Mouse (Mus musculus) embryonic facial prominence, embryonic 10.5 days (tissue): ENCODE data around the gene Sh3bp4. TPM values are rescaled to one million over a fixed set of nuclear protein-coding genes. Genes with fewer than 3 reads are reported as not detected.
A peak's percentile ranks its signal among the peaks of the same experiment; 100 is the strongest.

ENCODE experiments used
- DNase-seq: peaks from one replicate; pipeline ENCODE4 v3.0.0-alpha.2; 2017; ENCODE audit warnings: low spot score
- H3K27ac ChIP-seq: fragments of 300-500 bp; sonication (generic); replicated peaks from 2 replicates; pipeline ENCODE4 v1.5.1; 2016; ENCODE audit warnings: mild to moderate bottlenecking
- H3K27me3 ChIP-seq: fragments of 300-500 bp; sonication (generic); replicated peaks from 2 replicates; pipeline ENCODE4 v1.6.1; 2016; ENCODE audit warnings: low read depth, mild to moderate bottlenecking; ENCODE audit not compliant: poor library complexity, severe bottlenecking
- H3K36me3 ChIP-seq: fragments of 300-500 bp; sonication (generic); replicated peaks from 2 replicates; pipeline ENCODE4 v1.6.1; 2016; ENCODE audit warnings: mild to moderate bottlenecking, moderate library complexity
- H3K4me1 ChIP-seq: fragments of 300-500 bp; sonication (generic); 2 replicates; pipeline ENCODE4 v1.6.1; 2016
- H3K4me3 ChIP-seq: fragments of 300-500 bp; sonication (generic); 2 replicates; pipeline ENCODE4 v1.5.1; 2016; ENCODE audit warnings: mild to moderate bottlenecking, moderate library complexity
- H3K9me3 ChIP-seq: fragments of 300-500 bp; sonication (generic); 2 replicates; pipeline ENCODE4 v1.6.1; 2016; ENCODE audit warnings: mild to moderate bottlenecking
- WGBS: fragments of 180-500 bp; shearing (Covaris S2); methylation state at CpG from one replicate; pipeline ENCODE4 v1.1.7; 2016; 5-methylcytosine and 5-hydroxymethylcytosine counted together
- polyA plus RNA-seq: library from polyadenylated mRNA; unstranded; fragments of >200 nt; fragmentation: Nextera tagmentation; extraction: Ambion mirVana; gene quantifications from 2 replicates; pipeline ENCODE4 v1.2.1, GENCODE M21; 2016

The Sh3bp4 gene
- polyA plus RNA-seq, 1 experiment from 2014 or later, result 26.5 TPM

DNA sequence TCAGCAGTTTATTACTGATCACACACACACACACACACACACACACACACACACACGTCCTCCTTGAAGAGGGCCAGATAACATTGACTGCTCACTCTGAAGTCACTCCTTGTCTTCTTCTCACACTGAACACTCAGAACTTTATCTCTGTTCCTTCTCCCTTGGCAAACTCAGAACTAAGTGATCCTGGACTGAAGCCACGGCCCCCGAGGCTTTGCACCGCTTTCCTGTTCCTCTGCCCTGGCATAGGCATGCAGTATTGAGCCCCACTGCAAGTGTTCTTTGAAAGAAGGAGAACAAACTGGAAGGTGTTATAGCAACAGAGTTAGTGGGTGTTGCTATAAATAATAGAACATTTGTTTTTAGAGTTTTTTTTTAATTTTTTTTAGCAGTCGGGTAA, 68.1 kb downstream of the Sh3bp4 start:
- Histone ChIP-seq H3K27me3 (no peaks in the 10 kb centered on the region), H3K36me3 (peaks cover 68% of the 10 kb centered on the region), H3K4me1 (peaks cover 20% of the 10 kb centered on the region), H3K27ac (no peak overlapping the region), H3K9me3 (0 out of 2 replicates have a peak, but pooled peaks cover 2% of the 10 kb centered on the region), H3K4me3 (no peak overlapping the region)
- WGBS, result 86% methylated on average over 5 of the region's 5 CpGs
- no peak for DNase-seq

- no peaks in the 10 kb centered on the region for H3K27me3 ChIP-seq
- peaks cover 83% of the 10 kb centered on the region for H3K36me3 ChIP-seq
- H3K27ac ChIP-seq, result no peak overlapping the region
- WGBS, result 86% methylated on average over 9 of the region's 9 CpGs
- H3K4me3 ChIP-seq, result no peak overlapping the region
- DNase-seq, result no peak
- H3K4me1 ChIP-seq, result peaks cover 16% of the 10 kb centered on the region
- H3K9me3 ChIP-seq, result 0 out of 2 replicates have a peak, but pooled peaks cover 2% of the 10 kb centered on the region
These were observed 69.9 kb downstream of the Sh3bp4 start for GRCm38 (mm10) chr1:89140113-89140512.

DNA sequence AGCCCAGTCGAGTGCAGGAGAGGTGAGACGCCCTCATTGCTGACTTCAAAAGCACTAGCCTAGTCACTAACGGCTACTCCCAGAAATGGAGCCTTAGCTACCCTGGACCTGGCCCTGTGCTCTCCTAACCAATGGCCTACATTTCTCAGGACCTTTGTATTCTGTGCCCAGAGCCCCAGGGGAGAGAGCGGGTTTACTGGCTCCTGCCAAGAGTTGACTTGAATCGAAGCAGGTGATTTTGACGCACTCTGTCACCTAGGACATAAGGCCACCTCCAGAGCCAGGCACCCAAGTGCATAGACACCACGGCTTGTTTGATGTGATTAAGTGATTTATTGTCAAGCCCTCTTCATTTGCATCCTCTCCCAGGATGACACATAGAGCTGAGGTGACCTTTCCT, 80.9 kb downstream of the Sh3bp4 start:
- no peaks in the 10 kb centered on the region for H3K9me3 ChIP-seq
- H3K27ac ChIP-seq, result no peak overlapping the region
- H3K4me3 ChIP-seq, result no peak overlapping the region
- H3K4me1 ChIP-seq, result no peaks in the 10 kb centered on the region
- 86% methylated on average over 7 of the region's 7 CpGs for WGBS
- H3K27me3 ChIP-seq, result no peaks in the 10 kb centered on the region
- peaks cover 97% of the 10 kb centered on the region for H3K36me3 ChIP-seq
- DNase-seq, result no peak

- H3K4me3 ChIP-seq, result no peak overlapping the region
- 87% methylated on average over 7 of the region's 7 CpGs for WGBS
- H3K36me3 ChIP-seq, result peaks cover 97% of the 10 kb centered on the region
- H3K4me1 ChIP-seq, result no peaks in the 10 kb centered on the region
- H3K27ac ChIP-seq, result no peak overlapping the region
- H3K9me3 ChIP-seq, result no peaks in the 10 kb centered on the region
- no peaks in the 10 kb centered on the region for H3K27me3 ChIP-seq
- DNase-seq, result no peak
These were observed 82.4 kb downstream of the Sh3bp4 start for GRCm38 (mm10) chr1:89152576-89152975.

DNA sequence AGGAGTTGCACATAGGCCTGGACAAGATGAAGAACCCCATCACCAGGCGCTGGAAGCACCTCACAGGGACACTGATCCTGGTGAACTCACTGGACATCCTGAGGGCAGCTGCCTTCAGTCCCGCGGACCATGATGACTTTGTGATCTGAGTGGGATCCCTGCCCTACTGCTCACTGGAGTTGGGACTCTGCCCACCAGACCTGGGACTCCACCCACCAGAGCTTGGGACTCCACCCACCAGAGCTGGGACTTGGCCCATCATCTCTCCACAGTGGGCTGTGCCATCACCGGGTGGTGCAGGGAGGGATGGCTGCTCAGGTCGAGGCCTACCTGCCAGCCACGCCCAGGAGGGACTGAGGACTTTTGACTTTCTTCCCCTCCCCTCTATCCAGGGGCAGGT, 83.0 kb downstream of the Sh3bp4 start:
- no peak overlapping the region for H3K4me3 ChIP-seq
- H3K27me3 ChIP-seq, result no peaks in the 10 kb centered on the region
- H3K27ac ChIP-seq, result no peak overlapping the region
- DNase-seq, result no peak
- 89% methylated on average over 6 of the region's 6 CpGs for WGBS
- no peaks in the 10 kb centered on the region for H3K9me3 ChIP-seq
- peaks cover 92% of the 10 kb centered on the region for H3K36me3 ChIP-seq
- no peaks in the 10 kb centered on the region for H3K4me1 ChIP-seq

GRCm38 (mm10) chr1:89163483-89163882, 93.3 kb downstream of the Sh3bp4 start:
- Histone ChIP-seq H3K4me1 (peaks cover 40% of the 10 kb centered on the region), H3K27ac (no peak overlapping the region), H3K9me3 (0 out of 2 replicates have a peak, but pooled peaks cover 3% of the 10 kb centered on the region), H3K4me3 (no peak overlapping the region), H3K27me3 (no peaks in the 10 kb centered on the region), H3K36me3 (no peaks in the 10 kb centered on the region)
- WGBS, result 94% methylated on average over 6 of the region's 6 CpGs
- DNase-seq, result no peak

GRCm38 (mm10) chr1:89164281-89164680, 94.1 kb downstream of the Sh3bp4 start:
- DNase-seq, result no peak
- Histone ChIP-seq H3K36me3 (no peaks in the 10 kb centered on the region), H3K9me3 (0 out of 2 replicates have a peak, but pooled peaks cover 3% of the 10 kb centered on the region), H3K27ac (no peak overlapping the region), H3K4me1 (peaks cover 40% of the 10 kb centered on the region), H3K4me3 (no peak overlapping the region), H3K27me3 (no peaks in the 10 kb centered on the region)
- 81% methylated on average over 5 of the region's 5 CpGs for WGBS

GRCm38 (mm10) chr1:89164685-89165084, 94.5 kb downstream of the Sh3bp4 start:
- no peaks in the 10 kb centered on the region for H3K27me3 ChIP-seq
- H3K27ac ChIP-seq, result no peak overlapping the region
- no peak overlapping the region for H3K4me3 ChIP-seq
- H3K4me1 ChIP-seq, result peaks cover 40% of the 10 kb centered on the region
- peak; percentile 52 for DNase-seq
- H3K36me3 ChIP-seq, result no peaks in the 10 kb centered on the region
- 26% methylated on average over 7 of the region's 7 CpGs for WGBS
- H3K9me3 ChIP-seq, result 0 out of 2 replicates have a peak, but pooled peaks cover 3% of the 10 kb centered on the region

DNA sequence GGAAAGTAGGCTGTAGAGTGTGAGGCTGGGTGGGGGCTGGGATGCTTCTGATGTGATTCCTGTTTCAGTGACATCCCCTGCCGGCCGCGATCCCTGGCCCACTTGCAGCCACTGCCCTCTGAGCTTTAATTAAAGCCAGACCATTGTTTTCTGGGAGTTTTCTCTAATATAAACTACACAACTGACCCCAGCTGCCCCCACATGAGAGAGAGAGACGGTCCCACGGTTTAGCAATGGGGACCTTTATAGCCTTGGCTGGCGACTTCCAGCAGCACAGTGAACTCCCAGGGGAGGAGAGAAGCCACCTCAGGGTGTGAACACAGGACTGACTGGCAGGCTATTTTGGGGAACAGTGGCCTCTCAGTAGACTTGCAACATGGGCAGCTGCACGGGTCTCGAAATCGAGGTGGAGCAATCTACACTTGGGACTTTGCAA, 96.6 kb downstream of the Sh3bp4 start:
- no peaks in the 10 kb centered on the region for H3K36me3 ChIP-seq
- H3K9me3 ChIP-seq, result no peaks in the 10 kb centered on the region
- peaks cover 45% of the 10 kb centered on the region for H3K4me1 ChIP-seq
- no peak overlapping the region for H3K4me3 ChIP-seq
- peak; percentile 56 for DNase-seq
- 27% methylated on average over 9 of the region's 9 CpGs for WGBS
- no peaks in the 10 kb centered on the region for H3K27me3 ChIP-seq
- peak overlapping the region; percentile 65 for H3K27ac ChIP-seq

- Histone ChIP-seq H3K27ac (no peak overlapping the region), H3K9me3 (no peaks in the 10 kb centered on the region), H3K4me1 (peaks cover 18% of the 10 kb centered on the region), H3K36me3 (no peaks in the 10 kb centered on the region), H3K4me3 (no peak overlapping the region), H3K27me3 (no peaks in the 10 kb centered on the region)
- DNase-seq, result no peak
- 87% methylated on average over 8 of the region's 8 CpGs for WGBS
These were observed 101.1 kb downstream of the Sh3bp4 start for GRCm38 (mm10) chr1:89171275-89171767.

GRCm38 (mm10) chr1:89174621-89175020, 104.4 kb downstream of the Sh3bp4 start:
- Histone ChIP-seq H3K9me3 (no peaks in the 10 kb centered on the region), H3K27ac (no peak overlapping the region), H3K27me3 (no peaks in the 10 kb centered on the region), H3K4me3 (no peak overlapping the region), H3K36me3 (no peaks in the 10 kb centered on the region), H3K4me1 (peaks cover 4% of the 10 kb centered on the region; the same call in 1 of the 2 replicates)
- DNase-seq, result no peak
- WGBS, result 77% methylated on average over 7 of the region's 7 CpGs

- H3K4me1 ChIP-seq, result peaks cover 4% of the 10 kb centered on the region; the same call in 1 of the 2 replicates
- H3K27ac ChIP-seq, result no peak overlapping the region
- no peaks in the 10 kb centered on the region for H3K9me3 ChIP-seq
- no peaks in the 10 kb centered on the region for H3K27me3 ChIP-seq
- H3K4me3 ChIP-seq, result no peak overlapping the region
- WGBS, result 64% methylated on average over 2 of the region's 2 CpGs
- no peak for DNase-seq
- no peaks in the 10 kb centered on the region for H3K36me3 ChIP-seq
These were observed 105.1 kb downstream of the Sh3bp4 start for GRCm38 (mm10) chr1:89175355-89175754.

DNA sequence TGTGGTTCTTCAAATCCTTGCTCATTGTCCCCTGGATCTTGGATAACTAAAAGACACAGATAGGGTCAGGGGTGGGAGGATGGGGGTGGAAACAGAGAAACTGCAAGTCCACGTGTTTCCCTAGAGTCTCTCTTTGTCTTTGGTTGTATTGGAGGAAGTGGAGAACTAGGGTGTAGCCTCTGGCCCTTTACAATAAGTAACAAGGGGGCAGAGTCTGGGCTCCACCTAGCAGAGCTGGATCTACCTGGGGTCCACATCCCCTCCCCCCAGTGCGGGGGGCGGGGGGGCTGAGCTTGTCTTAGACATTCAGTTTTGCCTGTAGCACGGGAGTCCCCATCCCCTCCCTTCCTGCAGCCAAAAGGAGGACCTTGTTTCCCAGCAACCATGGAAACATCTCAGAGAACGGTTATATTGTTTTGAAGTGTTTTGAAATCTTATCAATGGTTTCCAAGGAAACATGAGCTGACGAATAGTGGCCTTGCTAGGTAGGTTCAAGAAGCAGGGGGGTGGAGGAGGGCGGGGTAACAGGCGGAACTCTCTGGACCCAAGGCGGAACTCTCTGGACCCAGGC, 113.1 kb downstream of the Sh3bp4 start:
- Histone ChIP-seq H3K27me3 (no peaks in the 10 kb centered on the region), H3K4me1 (peaks cover 31% of the 10 kb centered on the region), H3K9me3 (no peaks in the 10 kb centered on the region), H3K4me3 (0 out of 2 replicates have a peak overlapping the region, but pooled peaks have one; percentile 14), H3K36me3 (no peaks in the 10 kb centered on the region), H3K27ac (peak overlapping the region; percentile 75)
- peak; percentile 65 for DNase-seq
- 23% methylated on average over 9 of the region's 9 CpGs for whole genome bisulfite sequencing
